Mouse (Mus musculus) brain, embryonic 18.5 days (tissue): ENCODE data around the gene Fbxw4.

Experiments
- DNase-seq: peaks from one replicate; pipeline ENCODE4 v3.0.0-alpha.2; 2012; ENCODE audit warnings: low read depth, low spot score

Fbxw4 gene

DNA sequence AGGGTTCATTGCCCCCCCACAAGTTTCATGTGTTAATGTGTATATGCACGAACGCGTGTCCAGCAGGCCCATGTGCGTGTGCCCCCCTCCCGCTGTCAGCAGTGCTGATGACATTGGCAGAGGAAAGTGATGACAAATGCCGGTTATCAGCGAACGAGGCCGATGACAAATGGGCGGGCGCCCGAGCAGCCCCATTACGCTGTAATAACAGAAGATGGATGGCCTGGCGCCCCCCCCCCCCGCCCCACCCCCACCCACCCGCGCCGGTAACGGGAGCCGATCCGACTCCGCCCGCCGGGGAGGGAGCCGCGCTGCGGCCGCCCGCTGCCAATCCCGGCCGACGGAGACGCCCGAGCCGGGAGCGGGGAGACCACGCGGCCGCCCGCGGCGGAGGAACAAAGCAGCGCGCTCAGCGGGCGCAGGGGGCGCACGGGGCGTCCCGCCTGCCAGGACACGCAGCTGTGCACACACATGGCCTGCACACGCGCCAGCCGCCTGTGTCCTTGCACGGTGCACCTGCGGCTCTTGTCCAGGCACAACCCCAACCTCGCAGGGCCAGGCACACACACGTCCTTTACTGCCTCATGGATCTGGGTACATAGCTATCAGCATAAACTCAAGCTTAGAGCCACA lies 118.6 kb downstream of the Fbxw4 start:
- peak; percentile 24 for DNase-seq

DNA sequence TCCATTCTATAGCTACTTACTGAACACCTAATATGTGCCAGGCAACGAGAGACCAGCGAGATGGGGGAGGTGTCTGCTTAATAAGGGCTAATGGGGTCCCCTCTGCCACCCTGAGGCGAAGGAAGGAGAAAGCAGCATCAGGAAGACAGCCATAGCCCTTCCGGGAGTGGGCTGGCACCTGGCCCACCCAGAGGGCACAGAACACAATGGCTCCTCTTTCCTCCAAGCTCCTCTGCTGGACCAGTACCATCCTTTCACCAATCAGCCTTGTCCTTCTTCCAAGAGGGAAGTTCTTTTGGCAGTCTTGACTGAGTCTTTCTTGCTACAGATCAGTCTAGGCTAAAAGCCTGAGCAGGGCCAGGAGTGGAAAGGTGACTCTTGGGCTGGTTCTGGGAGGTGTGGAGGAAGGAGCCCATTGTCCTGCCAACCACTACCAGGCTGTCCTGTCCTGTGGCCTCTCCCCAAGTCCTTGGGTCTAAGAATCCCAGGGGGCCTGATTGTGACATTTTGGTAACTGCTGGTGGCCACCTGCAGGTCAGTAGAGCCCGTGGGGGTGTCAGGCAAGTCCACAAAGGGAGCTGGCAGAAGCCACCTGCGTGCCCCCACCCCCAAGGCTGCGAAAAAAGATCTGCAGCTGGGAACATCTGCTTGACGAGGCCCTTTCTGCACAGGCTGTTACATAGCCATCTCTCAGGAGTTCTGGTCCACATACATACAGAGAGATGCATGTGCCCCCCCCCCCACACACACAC lies 119.3 kb downstream of the Fbxw4 start:
- DNase-seq = no peak

DNA sequence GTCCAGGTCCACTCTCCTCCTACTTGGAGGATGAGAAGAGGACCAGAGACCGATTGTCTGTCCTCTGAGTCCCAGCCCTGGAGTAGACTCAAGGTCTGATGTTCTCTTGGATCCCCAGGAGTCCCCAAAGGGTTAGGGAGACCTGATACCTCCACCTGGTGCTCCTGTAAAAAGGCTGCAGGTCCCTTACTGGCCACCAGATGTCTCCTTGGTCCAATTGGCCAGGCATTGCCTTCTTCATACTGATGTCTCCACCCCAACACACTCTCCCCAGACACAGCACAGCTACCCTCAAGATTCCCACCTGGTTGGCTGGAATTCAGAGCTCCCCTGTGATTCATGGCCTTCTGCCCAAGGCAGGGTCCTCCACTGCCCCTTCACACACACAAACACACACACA lies 122.6 kb downstream of the Fbxw4 start:
- no peak for DNase-seq

GRCm38 (mm10) chr19:45535929-45536328 lies 124.2 kb downstream of the Fbxw4 start:
- no peak for DNase-seq

DNA sequence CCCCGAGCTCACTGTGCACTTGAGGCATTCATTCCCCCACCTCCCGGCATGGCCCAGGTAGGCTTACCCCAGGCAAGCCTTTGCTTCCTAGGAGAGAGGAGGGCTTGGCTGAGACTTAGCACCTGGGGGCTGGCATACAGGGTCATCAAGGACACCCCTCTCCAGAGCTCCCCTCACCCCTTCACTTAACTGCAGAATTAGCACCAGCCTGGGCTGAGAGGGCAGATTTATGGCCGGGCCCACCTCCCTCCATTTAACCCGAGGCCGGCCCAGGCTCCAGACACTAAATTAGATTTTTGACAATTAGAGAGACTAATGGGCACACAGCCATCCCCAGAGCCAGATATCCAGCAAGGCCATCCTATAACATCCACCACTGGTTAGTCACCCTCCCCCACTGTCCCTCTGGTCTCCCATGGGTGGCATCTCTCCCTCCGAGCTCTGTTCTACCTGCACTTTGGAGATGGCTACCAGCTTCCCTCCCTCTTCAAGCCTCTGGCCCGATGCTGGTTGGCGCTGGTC lies 124.8 kb downstream of the Fbxw4 start:
- DNase-seq = no peak

GRCm38 (mm10) chr19:45533617-45534016 lies 126.5 kb downstream of the Fbxw4 start:
- DNase-seq = no peak

GRCm38 (mm10) chr19:45531554-45531953 lies 128.6 kb downstream of the Fbxw4 start:
- no peak for DNase-seq

- no peak for DNase-seq
Observed at GRCm38 (mm10) chr19:45530200-45530995, 129.7 kb downstream of the Fbxw4 start.

DNA sequence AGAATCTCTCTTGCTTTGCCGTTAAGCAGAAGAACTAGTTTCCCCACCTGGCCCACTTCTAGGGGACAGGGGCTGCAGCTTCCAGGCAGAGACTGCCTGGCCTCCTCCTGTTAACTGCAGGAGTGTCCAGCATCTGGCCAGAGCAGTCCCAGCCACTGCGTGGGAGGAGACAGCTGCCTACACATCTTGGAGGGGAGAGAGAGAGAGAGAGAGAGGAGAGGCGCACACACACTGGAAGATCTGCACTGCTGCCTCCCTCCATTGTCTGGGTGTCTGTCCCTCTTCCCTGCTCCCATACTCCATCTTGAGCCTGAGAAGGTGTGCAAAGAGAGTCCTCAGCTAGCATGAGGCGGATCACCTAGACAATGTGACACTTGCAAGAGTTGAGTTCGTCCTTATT lies 130.8 kb downstream of the Fbxw4 start:
- DNase-seq = no peak
